Mouse (Mus musculus) heart, embryonic 12.5 days (tissue): Measurements from ENCODE around the gene Cyth3. TPM values are rescaled to one million over a fixed set of nuclear protein-coding genes. Genes with fewer than 3 reads are reported as not detected.
A peak's percentile ranks its signal among the peaks of the same experiment; 100 is the strongest.

Source experiments
- ATAC-seq: fragments of 200-750 bp; cut with Nextera tagmentation; 2 replicates; pipeline ENCODE4 v1.8.0; 2017; ENCODE audit warnings: moderate TSS enrichment, moderate library complexity; ENCODE audit not compliant: insufficient number of reproducible peaks, low FRiP score
- H3K27ac ChIP-seq: fragments of 300-500 bp; sonication (generic); 2 replicates; pipeline ENCODE4 v1.5.1; 2016; ENCODE audit warnings: mild to moderate bottlenecking, moderate library complexity; ENCODE audit not compliant: poor library complexity, severe bottlenecking
- H3K27me3 ChIP-seq: fragments of 300-500 bp; sonication (generic); replicated peaks from 2 replicates; pipeline ENCODE4 v1.6.1; 2016; ENCODE audit warnings: mild to moderate bottlenecking, moderate library complexity
- H3K36me3 ChIP-seq: fragments of 300-500 bp; sonication (generic); 2 replicates; pipeline ENCODE4 v1.6.1; 2016; ENCODE audit warnings: mild to moderate bottlenecking, moderate library complexity
- H3K4me1 ChIP-seq: fragments of 300-500 bp; sonication (generic); replicated peaks from 2 replicates; pipeline ENCODE4 v1.6.1; 2016; ENCODE audit warnings: mild to moderate bottlenecking
- H3K4me2 ChIP-seq: fragments of 300-500 bp; sonication (generic); 2 replicates; pipeline ENCODE4 v1.6.1; 2016; ENCODE audit warnings: mild to moderate bottlenecking, moderate library complexity
- H3K4me3 ChIP-seq: fragments of 300-500 bp; sonication (generic); 2 replicates; pipeline ENCODE4 v1.5.1; 2016; ENCODE audit warnings: mild to moderate bottlenecking
- H3K9ac ChIP-seq: fragments of 300-500 bp; sonication (generic); 2 replicates; pipeline ENCODE4 v1.6.1; 2016; ENCODE audit warnings: mild to moderate bottlenecking, moderate library complexity
- H3K9me3 ChIP-seq: fragments of 300-500 bp; sonication (generic); replicated peaks from 2 replicates; pipeline ENCODE4 v1.6.1; 2016; ENCODE audit warnings: mild to moderate bottlenecking, moderate library complexity
- WGBS: fragments of 180-500 bp; shearing (Covaris S2); methylation state at CpG from one replicate; pipeline ENCODE4 v1.1.7; 2016; 5-methylcytosine and 5-hydroxymethylcytosine counted together
- polyA plus RNA-seq: library from polyadenylated mRNA; unstranded; fragments of >200 nt; fragmentation: Nextera tagmentation; extraction: Ambion mirVana; gene quantifications from 2 replicates; pipeline ENCODE4 v1.2.1, GENCODE M21; 2016

The Cyth3 gene
- polyA plus RNA-seq, 1 experiment from 2014 or later = 41.9 TPM

- WGBS = 59% methylated on average over 2 of the region's 2 CpGs
- H3K27ac ChIP-seq = peak overlapping the region; percentile 75
Observed at GRCm38 (mm10) chr5:143668884-143669283, 46.6 kb downstream of the Cyth3 start.

GRCm38 (mm10) chr5:143669393-143669792 is 47.1 kb downstream of the Cyth3 start:
- no peaks in the 10 kb centered on the region for H3K36me3 ChIP-seq
- peak; percentile 66; the same call in 1 of the 2 replicates for ATAC-seq
- H3K9me3 ChIP-seq = no peaks in the 10 kb centered on the region
- H3K9ac ChIP-seq = peak overlapping the region; percentile 13; the same call in 1 of the 2 replicates
- H3K27me3 ChIP-seq = no peaks in the 10 kb centered on the region
- peak overlapping the region; percentile 75 for H3K27ac ChIP-seq
- WGBS = 51% methylated on average over 2 of the region's 2 CpGs
- H3K4me3 ChIP-seq = no peak overlapping the region
- peaks cover 30% of the 10 kb centered on the region for H3K4me1 ChIP-seq
- no peak overlapping the region for H3K4me2 ChIP-seq

More at GRCm38 (mm10) chr5:143668884-143669283, 46.6 kb downstream of the Cyth3 start:
- Histone ChIP-seq H3K9me3 (no peaks in the 10 kb centered on the region), H3K9ac (no peak overlapping the region), H3K4me1 (peaks cover 30% of the 10 kb centered on the region), H3K4me3 (no peak overlapping the region), H3K36me3 (no peaks in the 10 kb centered on the region), H3K4me2 (no peak overlapping the region), H3K27me3 (no peaks in the 10 kb centered on the region)
- ATAC-seq = no peak

GRCm38 (mm10) chr5:143669839-143670238 is 47.6 kb downstream of the Cyth3 start:
- Histone ChIP-seq H3K9me3 (no peaks in the 10 kb centered on the region), H3K36me3 (no peaks in the 10 kb centered on the region), H3K4me3 (no peak overlapping the region), H3K4me2 (no peak overlapping the region), H3K4me1 (peaks cover 33% of the 10 kb centered on the region), H3K27me3 (no peaks in the 10 kb centered on the region), H3K27ac (peak overlapping the region; percentile 75), H3K9ac (peak overlapping the region; percentile 13; the same call in 1 of the 2 replicates)
- WGBS = 66% methylated on average over 2 of the region's 2 CpGs
- ATAC-seq = no peak

- Histone ChIP-seq H3K9ac (no peak overlapping the region), H3K27me3 (no peaks in the 10 kb centered on the region), H3K27ac (no peak overlapping the region)
Observed at GRCm38 (mm10) chr5:143670740-143671415, 48.6 kb downstream of the Cyth3 start.

GRCm38 (mm10) chr5:143674576-143674975 is 52.3 kb downstream of the Cyth3 start:
- Histone ChIP-seq H3K4me3 (no peak overlapping the region), H3K4me1 (peaks cover 58% of the 10 kb centered on the region), H3K27me3 (no peaks in the 10 kb centered on the region), H3K9ac (no peak overlapping the region), H3K36me3 (no peaks in the 10 kb centered on the region), H3K27ac (no peak overlapping the region), H3K9me3 (no peaks in the 10 kb centered on the region), H3K4me2 (no peak overlapping the region)
- 80% methylated on average over 5 of the region's 5 CpGs for WGBS
- no peak for ATAC-seq

More at GRCm38 (mm10) chr5:143670740-143671415, 48.6 kb downstream of the Cyth3 start:
- Histone ChIP-seq H3K4me1 (peaks cover 35% of the 10 kb centered on the region), H3K36me3 (no peaks in the 10 kb centered on the region), H3K4me2 (no peak overlapping the region), H3K4me3 (no peak overlapping the region), H3K9me3 (no peaks in the 10 kb centered on the region)
- no peak for ATAC-seq
- WGBS = 78% methylated on average over 6 of the region's 6 CpGs

- H3K9ac ChIP-seq = no peak overlapping the region
- 49% methylated on average over 5 of the region's 5 CpGs for WGBS
- H3K27ac ChIP-seq = no peak overlapping the region
- H3K27me3 ChIP-seq = no peaks in the 10 kb centered on the region
- no peak for ATAC-seq
- no peak overlapping the region for H3K4me2 ChIP-seq
- peaks cover 56% of the 10 kb centered on the region for H3K4me1 ChIP-seq
- no peaks in the 10 kb centered on the region for H3K36me3 ChIP-seq
- no peaks in the 10 kb centered on the region for H3K9me3 ChIP-seq
- no peak overlapping the region for H3K4me3 ChIP-seq
Observed at GRCm38 (mm10) chr5:143676218-143676985, 54.2 kb downstream of the Cyth3 start.

- Histone ChIP-seq H3K4me1 (peaks cover 54% of the 10 kb centered on the region), H3K9ac (no peak overlapping the region), H3K27ac (no peak overlapping the region), H3K27me3 (no peaks in the 10 kb centered on the region), H3K36me3 (no peaks in the 10 kb centered on the region), H3K4me3 (no peak overlapping the region), H3K4me2 (no peak overlapping the region), H3K9me3 (no peaks in the 10 kb centered on the region)
- ATAC-seq = no peak
- WGBS = 85% methylated on average over 4 of the region's 4 CpGs
Observed at GRCm38 (mm10) chr5:143677363-143677762, 55.1 kb downstream of the Cyth3 start.

GRCm38 (mm10) chr5:143678634-143679271 is 56.5 kb downstream of the Cyth3 start:
- peak overlapping the region; percentile 2; the same call in 1 of the 2 replicates for H3K27ac ChIP-seq
- 39% methylated on average over 6 of the region's 6 CpGs for WGBS

GRCm38 (mm10) chr5:143679654-143680053 is 57.4 kb downstream of the Cyth3 start:
- no peak overlapping the region for H3K4me2 ChIP-seq
- no peak overlapping the region for H3K4me3 ChIP-seq
- H3K27me3 ChIP-seq = no peaks in the 10 kb centered on the region
- peaks cover 61% of the 10 kb centered on the region for H3K4me1 ChIP-seq
- no peak overlapping the region for H3K9ac ChIP-seq
- no peak for ATAC-seq
- H3K9me3 ChIP-seq = no peaks in the 10 kb centered on the region
- H3K27ac ChIP-seq = no peak overlapping the region
- peaks cover 3% of the 10 kb centered on the region; the same call in 1 of the 2 replicates for H3K36me3 ChIP-seq
- WGBS = 71% methylated on average over 6 of the region's 6 CpGs

More at GRCm38 (mm10) chr5:143678634-143679271, 56.5 kb downstream of the Cyth3 start:
- Histone ChIP-seq H3K4me3 (no peak overlapping the region), H3K36me3 (no peaks in the 10 kb centered on the region), H3K27me3 (no peaks in the 10 kb centered on the region), H3K4me2 (no peak overlapping the region), H3K4me1 (peaks cover 60% of the 10 kb centered on the region), H3K9ac (no peak overlapping the region), H3K9me3 (no peaks in the 10 kb centered on the region)
- no peak for ATAC-seq

- Histone ChIP-seq H3K36me3 (peaks cover 27% of the 10 kb centered on the region), H3K9ac (no peak overlapping the region)
Observed at GRCm38 (mm10) chr5:143683696-143684095, 61.4 kb downstream of the Cyth3 start.

GRCm38 (mm10) chr5:143684911-143685390 is 62.7 kb downstream of the Cyth3 start:
- Histone ChIP-seq H3K27me3 (no peaks in the 10 kb centered on the region), H3K27ac (no peak overlapping the region; the same call in 1 of the 2 replicates), H3K9ac (no peak overlapping the region), H3K9me3 (no peaks in the 10 kb centered on the region), H3K4me2 (no peak overlapping the region), H3K4me3 (no peak overlapping the region), H3K4me1 (peaks cover 23% of the 10 kb centered on the region), H3K36me3 (peaks cover 30% of the 10 kb centered on the region)
- ATAC-seq = peak; percentile 27; the same call in 1 of the 2 replicates
- 68% methylated on average over 8 of the region's 8 CpGs for WGBS

More at GRCm38 (mm10) chr5:143683696-143684095, 61.4 kb downstream of the Cyth3 start:
- Histone ChIP-seq H3K9me3 (no peaks in the 10 kb centered on the region), H3K27ac (no peak overlapping the region), H3K4me3 (no peak overlapping the region), H3K4me1 (peaks cover 34% of the 10 kb centered on the region), H3K27me3 (no peaks in the 10 kb centered on the region), H3K4me2 (no peak overlapping the region)
- 74% methylated on average over 6 of the region's 6 CpGs for WGBS
- ATAC-seq = no peak
